Mouse (Mus musculus) kidney, embryonic 15.5 days (tissue): ENCODE measurements around the gene Hist1h3b. TPM values are rescaled to one million over a fixed set of nuclear protein-coding genes. Genes with fewer than 3 reads are reported as not detected.

Experiments used
- ATAC-seq: fragments of 200-750 bp; cut with Nextera tagmentation; replicated peaks from 2 replicates; pipeline ENCODE4 v1.8.0; 2017; ENCODE audit warnings: moderate TSS enrichment; ENCODE audit not compliant: low FRiP score
- H3K27ac ChIP-seq: fragments of 300-500 bp; sonication (generic); 2 replicates; pipeline ENCODE4 v1.5.1; 2015; ENCODE audit warnings: mild to moderate bottlenecking, inconsistent platforms
- H3K27me3 ChIP-seq: fragments of 300-500 bp; sonication (generic); 2 replicates; pipeline ENCODE4 v1.6.1; 2015; ENCODE audit warnings: inconsistent platforms
- H3K36me3 ChIP-seq: fragments of 300-500 bp; sonication (generic); 2 replicates; pipeline ENCODE4 v1.6.1; 2015; ENCODE audit warnings: inconsistent platforms
- H3K4me1 ChIP-seq: fragments of 300-500 bp; sonication (generic); 2 replicates; pipeline ENCODE4 v1.6.1; 2015; ENCODE audit warnings: inconsistent platforms
- H3K4me2 ChIP-seq: fragments of 300-500 bp; sonication (generic); 2 replicates; pipeline ENCODE4 v1.6.1; 2015; ENCODE audit warnings: moderate library complexity, mild to moderate bottlenecking, inconsistent platforms
- H3K4me3 ChIP-seq: fragments of 300-500 bp; sonication (generic); replicated peaks from 2 replicates; pipeline ENCODE4 v1.5.1; 2015; ENCODE audit warnings: mild to moderate bottlenecking, inconsistent platforms
- H3K9ac ChIP-seq: fragments of 300-500 bp; sonication (generic); 2 replicates; pipeline ENCODE4 v1.6.1; 2015; ENCODE audit warnings: mild to moderate bottlenecking, inconsistent platforms
- H3K9me3 ChIP-seq: fragments of 300-500 bp; sonication (generic); replicated peaks from 2 replicates; pipeline ENCODE4 v1.6.1; 2016; ENCODE audit warnings: inconsistent platforms
- WGBS: fragments of 180-500 bp; shearing (Covaris S2); methylation state at CpG from one replicate; pipeline ENCODE4 v1.1.7; 2015; ENCODE audit warnings: mixed read lengths; 5-methylcytosine and 5-hydroxymethylcytosine counted together
- microRNA-seq: library from miRNA; unstranded; fragments of <30 nt; microRNA quantifications from one replicate; pipeline ENCODE4, GENCODE M21; 2016
- polyA plus RNA-seq: library from polyadenylated mRNA; unstranded; fragments of >200 nt; fragmentation: Nextera tagmentation; extraction: Ambion mirVana; gene quantifications from 2 replicates; pipeline ENCODE4 v1.2.1, GENCODE M21; 2015

Hist1h3b gene
- polyA plus RNA-seq, 1 experiment from 2014 or later: 11.3 TPM

DNA sequence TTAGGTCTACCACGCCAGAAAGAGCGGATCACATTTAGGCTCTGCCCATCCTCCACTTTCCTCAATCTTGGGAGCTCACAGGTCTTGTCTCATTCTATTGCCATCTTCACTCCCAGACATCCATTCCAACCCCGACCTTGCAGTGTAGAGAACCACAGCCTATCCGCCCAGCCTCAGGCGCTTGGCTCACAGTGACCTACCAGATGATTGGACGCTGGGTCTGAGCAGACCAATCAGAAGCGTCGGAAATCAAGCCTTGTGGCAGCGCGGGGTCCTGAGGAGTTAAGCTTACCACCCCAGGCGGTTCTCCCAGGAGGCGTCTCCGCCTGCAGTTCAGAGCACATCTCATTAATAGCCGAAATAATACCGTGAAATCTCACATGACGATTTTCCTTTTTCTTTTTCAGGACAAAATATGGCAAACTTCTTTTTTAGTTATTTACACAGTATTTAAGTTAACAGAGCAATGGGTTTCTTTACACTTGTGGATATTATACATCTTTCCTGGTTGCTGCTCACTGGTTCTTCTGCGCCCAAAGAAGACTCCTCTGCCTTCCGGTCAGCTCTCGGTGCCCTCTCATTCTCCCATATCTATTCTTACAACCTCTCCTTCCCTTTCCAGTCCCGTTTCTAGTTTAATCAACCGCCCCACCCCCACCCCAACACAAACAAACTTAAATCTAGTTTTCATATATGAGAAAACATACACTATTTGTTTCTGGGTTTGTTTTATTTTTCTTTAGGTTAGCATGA is 20.7 kb downstream of the Hist1h3b start:
- Histone ChIP-seq H3K36me3 (no peaks in the 10 kb centered on the region), H3K4me2 (peak overlapping the region; percentile 46), H3K4me1 (peaks cover 7% of the 10 kb centered on the region), H3K4me3 (peak overlapping the region; percentile 15; the same call in 1 of the 2 replicates), H3K27me3 (no peaks in the 10 kb centered on the region), H3K9me3 (no peaks in the 10 kb centered on the region), H3K27ac (no peak overlapping the region), H3K9ac (no peak overlapping the region)
- peak; percentile 93 for ATAC-seq
- 26% methylated on average over 21 of the region's 21 CpGs for WGBS

DNA sequence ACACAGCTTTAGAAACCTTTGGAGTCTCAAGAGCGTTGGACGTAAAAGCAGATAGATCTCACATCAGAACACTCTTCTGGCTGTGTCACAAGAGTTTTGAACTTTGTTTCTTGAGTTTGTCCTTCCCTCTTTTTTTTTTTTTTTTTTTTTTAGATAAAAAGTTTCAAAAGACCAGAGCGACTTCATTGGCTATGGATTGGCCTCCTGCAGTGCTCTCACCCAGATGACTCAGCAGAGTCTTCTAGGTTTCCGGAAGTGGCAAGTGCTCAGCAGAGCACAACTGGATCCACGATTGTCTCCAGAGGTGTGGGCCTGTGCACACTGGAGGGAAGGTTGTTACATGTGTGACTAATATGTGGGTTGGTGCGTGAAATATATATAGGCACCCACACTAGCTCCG is 26.3 kb downstream of the Hist1h3b start:
- H3K27me3 ChIP-seq: no peaks in the 10 kb centered on the region
- no peaks in the 10 kb centered on the region for H3K36me3 ChIP-seq
- WGBS: 93% methylated on average over 7 of the region's 7 CpGs
- ATAC-seq: no peak
- no peak overlapping the region for H3K9ac ChIP-seq
- H3K4me2 ChIP-seq: no peak overlapping the region
- H3K27ac ChIP-seq: no peak overlapping the region
- H3K4me1 ChIP-seq: no peaks in the 10 kb centered on the region
- no peak overlapping the region for H3K4me3 ChIP-seq
- H3K9me3 ChIP-seq: no peaks in the 10 kb centered on the region

DNA sequence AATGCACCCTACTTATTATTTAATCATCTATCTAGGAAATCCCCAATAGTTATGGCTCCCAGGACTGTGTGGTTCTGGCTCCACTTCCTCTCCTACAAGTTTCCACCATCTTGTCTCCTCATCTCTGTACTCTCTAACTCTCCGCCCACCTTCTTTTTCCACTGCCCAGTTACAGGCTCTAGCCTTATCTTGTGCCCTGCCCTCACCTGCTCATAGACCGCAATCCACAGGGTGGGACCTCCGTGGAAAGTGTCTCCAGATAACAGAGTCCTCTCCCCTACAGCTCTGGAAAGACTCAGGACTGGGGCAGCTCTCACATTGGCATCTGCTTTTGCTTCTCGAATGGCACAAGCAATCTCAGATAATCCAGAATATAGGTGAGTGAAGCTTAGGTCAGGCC is 27.0 kb downstream of the Hist1h3b start:
- Histone ChIP-seq H3K9me3 (no peaks in the 10 kb centered on the region), H3K27me3 (no peaks in the 10 kb centered on the region), H3K36me3 (no peaks in the 10 kb centered on the region), H3K4me3 (no peak overlapping the region), H3K27ac (no peak overlapping the region), H3K4me1 (no peaks in the 10 kb centered on the region), H3K9ac (no peak overlapping the region), H3K4me2 (no peak overlapping the region)
- 88% methylated on average over 4 of the region's 4 CpGs for WGBS
- no peak for ATAC-seq

DNA sequence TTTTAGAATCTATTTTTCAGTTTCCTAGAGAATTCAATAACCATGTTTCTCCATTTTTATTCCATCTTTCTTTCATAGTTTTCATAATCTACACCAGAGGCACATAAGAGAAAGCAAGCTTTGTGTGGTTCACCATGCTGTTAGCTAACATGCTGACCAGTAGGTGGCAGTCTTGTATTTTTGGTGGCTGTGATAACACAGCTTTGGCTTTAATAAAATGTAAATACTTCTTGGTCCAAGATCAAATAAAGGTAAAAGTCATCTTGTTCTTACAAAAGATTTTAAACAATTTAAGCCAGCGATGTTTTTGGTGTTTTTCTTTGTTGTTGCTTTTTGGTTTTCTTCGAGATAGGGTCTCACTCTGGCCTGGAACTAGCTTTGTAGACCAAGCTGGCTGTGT is 40.5 kb downstream of the Hist1h3b start:
- Histone ChIP-seq H3K27ac (no peak overlapping the region), H3K9me3 (no peaks in the 10 kb centered on the region), H3K4me2 (no peak overlapping the region), H3K4me1 (no peaks in the 10 kb centered on the region), H3K36me3 (no peaks in the 10 kb centered on the region), H3K27me3 (no peaks in the 10 kb centered on the region), H3K9ac (no peak overlapping the region), H3K4me3 (no peak overlapping the region)
- no peak for ATAC-seq
- WGBS: 45% methylated on average over 2 of the region's 2 CpGs

DNA sequence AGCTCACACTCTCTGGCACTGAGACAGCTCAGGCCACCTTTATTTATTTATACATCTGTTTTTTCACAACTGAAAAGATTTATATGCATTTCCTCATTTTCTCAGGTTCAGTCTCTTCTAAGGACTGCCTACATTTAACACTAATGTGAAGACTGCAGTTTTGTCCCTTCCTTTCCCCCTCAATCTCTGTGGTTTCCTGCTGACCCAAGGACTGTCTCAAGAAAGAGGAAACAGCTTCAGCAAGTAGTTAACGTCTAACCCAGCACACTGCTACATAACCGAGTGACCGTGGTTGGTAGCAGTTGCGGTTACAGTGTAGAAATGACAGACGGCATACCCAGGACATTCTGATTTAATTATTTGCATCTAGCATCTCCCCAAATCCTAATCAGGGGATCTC is 47.3 kb downstream of the Hist1h3b start:
- Histone ChIP-seq H3K36me3 (no peaks in the 10 kb centered on the region), H3K4me2 (no peak overlapping the region), H3K9ac (no peak overlapping the region), H3K27me3 (no peaks in the 10 kb centered on the region), H3K9me3 (no peaks in the 10 kb centered on the region), H3K27ac (no peak overlapping the region), H3K4me1 (0 out of 2 replicates have a peak, but pooled peaks cover 5% of the 10 kb centered on the region), H3K4me3 (no peak overlapping the region)
- ATAC-seq: no peak
- 58% methylated on average over 5 of the region's 5 CpGs for WGBS

Small RNA genes within 50 kb of the gene (microRNA-seq; reads per million reads assigned to microRNA genes)
- gene Gm44314: not detected
- not detected for gene Gm44484

Other genes starting within 250 kb of the Hist1h3b start
- gene Hist1h4h, start 221.2 kb upstream of the Hist1h3b start, polyA plus RNA-seq: 7.5 and 7.8 TPM in 2 replicates
- gene Hist1h2af, start 218.4 kb upstream of the Hist1h3b start, polyA plus RNA-seq: 3.3 and 7.3 TPM in 2 replicates
- gene Hist1h3g, start 216.8 kb upstream of the Hist1h3b start, polyA plus RNA-seq: 6.6 and 6.9 TPM in 2 replicates
- 0.91 and 1.1 TPM in 2 replicates for gene Hist1h2bh, start 208.9 kb upstream of the Hist1h3b start, polyA plus RNA-seq
- 0.86 and 1.3 TPM in 2 replicates for gene Hist1h3f, start 208.2 kb upstream of the Hist1h3b start, polyA plus RNA-seq
- 0.96 and 1.3 TPM in 2 replicates for gene Hist1h4f, start 200.6 kb upstream of the Hist1h3b start, polyA plus RNA-seq
- 0.66 and 0.67 TPM in 2 replicates for gene Hist1h1d, start 199.0 kb upstream of the Hist1h3b start, polyA plus RNA-seq
- 6.5 and 6.7 TPM in 2 replicates for gene Hist1h3e, start 189.9 kb upstream of the Hist1h3b start, polyA plus RNA-seq
- 84.7 and 118 TPM in 2 replicates for gene Hist1h2ae, start 181.0 kb upstream of the Hist1h3b start, polyA plus RNA-seq
- gene Hist1h2bg, start 180.9 kb upstream of the Hist1h3b start, polyA plus RNA-seq: 10.6 and 10.9 TPM in 2 replicates
- 6.0 and 6.9 TPM in 2 replicates for gene Hist1h2bf, start 178.1 kb upstream of the Hist1h3b start, polyA plus RNA-seq
- gene Hist1h2ad, start 177.9 kb upstream of the Hist1h3b start, polyA plus RNA-seq: 3.6 TPM in 2 replicates
- gene Hist1h3d, start 176.5 kb upstream of the Hist1h3b start, polyA plus RNA-seq: 6.5 and 7.5 TPM in 2 replicates
- gene Hist1h4d, start 170.7 kb upstream of the Hist1h3b start, polyA plus RNA-seq: 123 and 142 TPM in 2 replicates
- 3.1 and 3.7 TPM in 2 replicates for gene Hist1h2be, start 131.1 kb upstream of the Hist1h3b start, polyA plus RNA-seq
- gene Hist1h1e, start 129.7 kb upstream of the Hist1h3b start, polyA plus RNA-seq: 19.7 and 21.1 TPM in 2 replicates
- gene Hist1h2ac, start 68.3 kb upstream of the Hist1h3b start, polyA plus RNA-seq: 1.3 and 1.5 TPM in 2 replicates
- 65.3 and 71.8 TPM in 2 replicates for gene Hist1h2bc, start 68.1 kb upstream of the Hist1h3b start, polyA plus RNA-seq
- 0.31 TPM in 1 of 2 replicates, not detected in the other for gene Hist1h1t, start 56.5 kb upstream of the Hist1h3b start, polyA plus RNA-seq
- 7.5 and 8.5 TPM in 2 replicates for gene Hist1h4c, start 53.8 kb upstream of the Hist1h3b start, polyA plus RNA-seq
- 6.4 and 7.7 TPM in 2 replicates for gene Hfe, start 41.4 kb upstream of the Hist1h3b start, polyA plus RNA-seq
- gene Hist1h1c, start 13.5 kb upstream of the Hist1h3b start, polyA plus RNA-seq: 24.1 and 27.2 TPM in 2 replicates
- gene Hist1h3c, start 6.7 kb upstream of the Hist1h3b start, polyA plus RNA-seq: 12.6 and 13.5 TPM in 2 replicates
- gene Hist1h2bb, start 5.5 kb upstream of the Hist1h3b start, polyA plus RNA-seq: 3.8 and 4.5 TPM in 2 replicates
- 39.2 and 44.8 TPM in 2 replicates for gene Hist1h2ab, start 1.1 kb upstream of the Hist1h3b start, polyA plus RNA-seq
- 5.4 and 6.4 TPM in 2 replicates for gene Hist1h4b, start 4.7 kb downstream of the Hist1h3b start, polyA plus RNA-seq
- 0.35 TPM in 1 of 2 replicates, not detected in the other for gene Hist1h4a, start 9.0 kb downstream of the Hist1h3b start, polyA plus RNA-seq
- gene Hist1h3a, start 10.1 kb downstream of the Hist1h3b start, polyA plus RNA-seq: 8.0 and 9.4 TPM in 2 replicates
- 2.3 and 3.1 TPM in 2 replicates for gene Hist1h1a, start 11.4 kb downstream of the Hist1h3b start, polyA plus RNA-seq
- not detected in 2 replicates for gene Trim38, start 17.6 kb downstream of the Hist1h3b start, polyA plus RNA-seq
- 0.10 and 0.12 TPM in 2 replicates for gene Slc17a2, start 54.7 kb downstream of the Hist1h3b start, polyA plus RNA-seq
- 3.4 and 4.0 TPM in 2 replicates for gene Slc17a3, start 87.2 kb downstream of the Hist1h3b start, polyA plus RNA-seq
- gene Slc17a1, start 115.5 kb downstream of the Hist1h3b start, polyA plus RNA-seq: 9.3 TPM in 2 replicates
- gene Slc17a4, start 162.7 kb downstream of the Hist1h3b start, polyA plus RNA-seq: 2.7 and 2.9 TPM in 2 replicates
- not detected in 2 replicates for gene Hist1h2ba, start 181.9 kb downstream of the Hist1h3b start, polyA plus RNA-seq
- gene Hist1h2aa, start 182.2 kb downstream of the Hist1h3b start, polyA plus RNA-seq: not detected in 2 replicates
- gene Scgn, start 238.9 kb downstream of the Hist1h3b start, polyA plus RNA-seq: 0.23 and 0.60 TPM in 2 replicates